Mouse (Mus musculus) ES-Bruce4 (cell line): ENCODE results near the gene Snapc3.
A peak's percentile ranks its signal among the peaks of the same experiment; 100 is the strongest.

Experiments
- CTCF ChIP-seq: IDR thresholded peaks from one replicate; pipeline ENCODE4 v1.8.1; 2011; ENCODE audit warnings: low read depth, low read length
- EP300 ChIP-seq: IDR thresholded peaks from 2 replicates; pipeline ENCODE4 v1.6.1; 2011; ENCODE audit warnings: low read depth, low read length; ENCODE audit not compliant: insufficient read depth
- POLR2A ChIP-seq: IDR thresholded peaks from one replicate; pipeline ENCODE4 v1.8.1; 2011; ENCODE audit warnings: low read length; ENCODE audit not compliant: insufficient read depth

DNA sequence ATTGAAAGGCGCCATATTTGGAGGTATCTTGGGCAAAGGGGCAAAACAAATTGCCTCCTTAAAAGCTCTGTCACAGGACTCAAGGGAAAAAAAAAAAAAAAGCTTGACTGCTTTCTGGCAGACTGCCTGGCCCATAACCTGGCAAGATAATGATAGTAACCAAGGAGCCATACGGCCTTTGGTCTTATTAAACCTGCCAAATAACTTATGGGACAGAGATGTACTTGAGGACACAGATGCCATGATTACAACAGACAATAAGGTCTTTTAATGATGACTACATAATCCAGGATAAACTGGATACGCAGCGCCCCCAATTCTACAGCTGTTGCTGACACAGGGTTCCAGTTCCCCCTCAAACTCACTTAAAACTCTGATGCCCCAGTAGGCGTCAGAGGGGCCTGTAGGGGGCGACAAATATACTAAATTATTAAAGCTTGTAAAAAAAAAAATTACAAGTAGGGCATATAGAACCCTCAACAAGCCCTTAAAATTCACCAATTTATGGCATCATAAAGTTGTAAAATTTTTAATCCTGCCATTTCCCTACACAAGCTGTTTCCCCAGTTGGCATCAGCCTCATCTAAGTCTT, 33.5 kb upstream of the Snapc3 start:
- TF ChIP-seq POLR2A (no peak), CTCF (peak; percentile 17), EP300 (no peak)
